17 mouse cellular contexts compared by ENCODE assay signal in the genomic region with DNA sequence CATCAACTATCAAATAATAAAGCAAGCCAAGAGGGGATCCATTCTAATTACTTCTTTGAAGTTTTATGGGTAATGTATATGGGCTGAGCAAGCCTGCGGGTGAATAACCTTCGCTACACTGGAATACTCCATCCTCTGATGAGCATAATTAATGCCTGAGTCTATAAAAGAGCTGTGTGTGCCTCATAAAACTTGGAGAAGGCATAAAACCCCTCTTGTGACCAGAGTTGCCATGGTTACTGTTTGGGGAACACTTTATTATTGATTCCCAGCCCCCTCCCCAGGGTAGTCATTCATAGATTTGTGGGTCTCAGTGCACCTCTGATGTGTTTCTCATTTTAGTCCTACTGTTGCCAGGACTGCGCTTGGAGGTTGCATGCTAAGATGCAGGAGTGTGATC.
"Had no signal": no experiment of that assay in that cellular context is flagged by ENCODE, and none has a peak within 500 bp of the region (broad histone marks: within the 10 kb centered on the region; RNA-seq: fewer than 3 reads in every experiment).

No protein-coding gene starts in this region.

- H3K27me3 ChIP-seq: kidney, embryonic 15.5 days; liver, embryonic 15.5 days; neural tube, embryonic 12.5 days had no signal

- H3K9me3 ChIP-seq: kidney, embryonic 15.5 days; liver, embryonic 15.5 days; neural tube, embryonic 12.5 days had no signal

- H3K4me1 ChIP-seq: liver, embryonic 15.5 days; neural tube, embryonic 12.5 days had no signal

- H3K4me2 ChIP-seq: kidney, embryonic 15.5 days; liver, embryonic 11.5 days; liver, embryonic 15.5 days; lung, embryonic 14.5 days; midbrain, embryonic 11.5 days; neural tube, embryonic 12.5 days had no signal

- H3K27ac ChIP-seq: kidney, embryonic 15.5 days; liver, embryonic 15.5 days; neural tube, embryonic 12.5 days; stomach, postnatal 0 days had no signal

- ATAC-seq: intestine, embryonic 16.5 days; midbrain, embryonic 16.5 days had no signal

- H3K36me3 ChIP-seq: kidney, embryonic 15.5 days; liver, embryonic 15.5 days; neural tube, embryonic 12.5 days had no signal

- DNase-seq: kidney, adult 2 months; kidney, postnatal 14 days; left cerebral cortex, postnatal 4 days; lung, embryonic 14.5 days; lung, postnatal 10 days; lung, postnatal 4 days; right cerebral cortex, adult 18-20 months; right cerebral cortex, postnatal 25 days; thymus, postnatal 25 days had no signal

- H3K9ac ChIP-seq: kidney, embryonic 15.5 days; liver, embryonic 15.5 days; lung, embryonic 14.5 days; neural tube, embryonic 12.5 days had no signal

- H3K4me3 ChIP-seq: kidney, embryonic 15.5 days; liver, embryonic 15.5 days; neural tube, embryonic 12.5 days had no signal
